Mouse (Mus musculus): ENCODE measurements around the gene Furin.

GRCm38 (mm10) chr7:80417601-80418000 lies 12.4 kb upstream of the Furin start:
- TF ChIP-seq CTCF (IDR thresholded peaks at IDR 0.05; ENCODE audit: extremely low read depth, insufficient read length, insufficient replicate concordance, low read depth, low read length) (no peak), POLR2A (IDR thresholded peaks at IDR 0.05; ENCODE audit: low read depth, low read length) (no peak)

Data from small intestine, adult 2 months (tissue).